Mouse (Mus musculus) heart, adult 10 weeks (tissue): ENCODE measurements around the gene Psmb8. TPM values are rescaled to one million over a fixed set of nuclear protein-coding genes. Genes with fewer than 3 reads are reported as not detected.

Source experiments
- polyA plus RNA-seq: library from polyadenylated mRNA; stranded (reverse); fragments of 350-450 nt; fragmentation: Illumina TruSeq; extraction: RNeasy Lipid Tissue Mini Kit (QIAGEN cat#74804); gene quantifications from one replicate; pipeline ENCODE4 v1.2.3, GENCODE M21; 2014; ENCODE audit warnings: low read depth, low replicate concordance

Psmb8 gene
- 22.3 TPM for polyA plus RNA-seq

GRCm38 (mm10) chr17:34196941-34197894 is at the start of gene Psmb8:
TSS of gene Psmb8 (plus strand) at chr17:34197721.

GRCm38 (mm10) chr17:34152923-34153322 is 44.6 kb upstream of the Psmb8 start, which contains the start of gene H2-DMb1:
TSS of gene H2-DMb1 (plus strand) at chr17:34153072.

GRCm38 (mm10) chr17:34187261-34187916 is 10.1 kb upstream of the Psmb8 start, which contains the start of the genes Tap1 and Psmb9:
TSS of gene Tap1 (plus strand) at chr17:34187553.
TSS of gene Psmb9 (minus strand) at chr17:34187764.

GRCm38 (mm10) chr17:34203444-34203843 is 5.9 kb downstream of the Psmb8 start, which contains the start of gene Tap2:
TSS of gene Tap2 (plus strand) at chr17:34203527.

GRCm38 (mm10) chr17:34238706-34239105 is 41.2 kb downstream of the Psmb8 start, which contains the start of gene H2-Ob:
TSS of gene H2-Ob (plus strand) at chr17:34238903.

Other genes starting within 250 kb of the Psmb8 start
- gene B3galt4, start 246.2 kb upstream of the Psmb8 start, polyA plus RNA-seq: 2.3 TPM
- gene Vps52, start 241.9 kb upstream of the Psmb8 start, polyA plus RNA-seq: 36.9 TPM
- 892 TPM for gene Rps18, start 241.7 kb upstream of the Psmb8 start, polyA plus RNA-seq
- gene H2-K1, start 197.4 kb upstream of the Psmb8 start, polyA plus RNA-seq: 293 TPM
- 25.6 TPM for gene Ring1, start 173.0 kb upstream of the Psmb8 start, polyA plus RNA-seq
- gene H2-Ke6, start 169.7 kb upstream of the Psmb8 start, polyA plus RNA-seq: 140 TPM
- 68.0 TPM for gene Slc39a7, start 166.0 kb upstream of the Psmb8 start, polyA plus RNA-seq
- gene Rxrb, start 165.9 kb upstream of the Psmb8 start, polyA plus RNA-seq: 42.4 TPM
- 1.5 TPM for gene Col11a2, start 158.3 kb upstream of the Psmb8 start, polyA plus RNA-seq
- not detected for gene H2-Oa, start 105.4 kb upstream of the Psmb8 start, polyA plus RNA-seq
- 5.4 TPM for gene H2-DMa, start 78.2 kb upstream of the Psmb8 start, polyA plus RNA-seq
- gene Brd2, start 75.1 kb upstream of the Psmb8 start, polyA plus RNA-seq: 78.8 TPM
- gene H2-DMb2, start 54.4 kb upstream of the Psmb8 start, polyA plus RNA-seq: 0.99 TPM
- gene H2-DMb1, start 44.6 kb upstream of the Psmb8 start, polyA plus RNA-seq: 2.1 TPM
- gene Tap1, start 10.2 kb upstream of the Psmb8 start, polyA plus RNA-seq: 7.5 TPM
- gene Psmb9, start 10.0 kb upstream of the Psmb8 start, polyA plus RNA-seq: 9.3 TPM
- gene Tap2, start 5.8 kb downstream of the Psmb8 start, polyA plus RNA-seq: 26.4 TPM
- 1.0 TPM for gene H2-Ob, start 41.2 kb downstream of the Psmb8 start, polyA plus RNA-seq
- 29.9 TPM for gene H2-Ab1, start 60.0 kb downstream of the Psmb8 start, polyA plus RNA-seq
- gene H2-Aa, start 90.1 kb downstream of the Psmb8 start, polyA plus RNA-seq: 42.5 TPM
- 33.9 TPM for gene H2-Eb1, start 108.1 kb downstream of the Psmb8 start, polyA plus RNA-seq
- not detected for gene H2-Eb2, start 127.9 kb downstream of the Psmb8 start, polyA plus RNA-seq
- not detected for gene Btnl2, start 157.1 kb downstream of the Psmb8 start, polyA plus RNA-seq
- gene Btnl1, start 179.4 kb downstream of the Psmb8 start, polyA plus RNA-seq: not detected
- gene BC051142, start 201.1 kb downstream of the Psmb8 start, polyA plus RNA-seq: not detected